Mouse (Mus musculus) Muller cell, postnatal 12 days (primary cell): ENCODE results near the gene Arhgdib.
"Not testable (repeated sequence)": the region's sequence is repeated elsewhere in the genome, so short reads cannot be mapped to it uniquely, and the experiment has no call there.

Experiments used
- DNase-seq: peaks from one replicate; pipeline ENCODE4 v3.0.0-alpha.2; 2015; ENCODE audit errors: inconsistent ontology term

Arhgdib gene

DNA sequence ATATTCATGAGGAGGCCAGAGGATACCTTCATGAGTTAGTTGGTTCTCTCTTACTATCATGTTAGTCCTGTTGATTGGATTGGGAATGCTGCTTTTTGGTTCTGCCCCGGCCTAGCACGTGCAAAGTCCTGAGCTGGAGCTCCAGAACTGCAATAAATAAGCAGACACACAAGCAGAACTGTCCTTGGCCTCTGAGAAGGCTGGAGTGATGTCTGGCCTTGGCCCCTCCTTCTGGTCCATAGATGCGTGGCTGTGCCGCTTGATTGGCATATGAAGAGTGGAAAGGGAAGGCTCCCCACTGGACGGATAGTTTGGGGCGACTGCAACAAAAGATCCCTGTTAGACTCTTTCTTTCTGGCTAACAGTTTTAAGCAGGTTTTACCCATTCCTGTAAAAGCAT is 52.6 kb downstream of the Arhgdib start:
- DNase-seq, result no peak

DNA sequence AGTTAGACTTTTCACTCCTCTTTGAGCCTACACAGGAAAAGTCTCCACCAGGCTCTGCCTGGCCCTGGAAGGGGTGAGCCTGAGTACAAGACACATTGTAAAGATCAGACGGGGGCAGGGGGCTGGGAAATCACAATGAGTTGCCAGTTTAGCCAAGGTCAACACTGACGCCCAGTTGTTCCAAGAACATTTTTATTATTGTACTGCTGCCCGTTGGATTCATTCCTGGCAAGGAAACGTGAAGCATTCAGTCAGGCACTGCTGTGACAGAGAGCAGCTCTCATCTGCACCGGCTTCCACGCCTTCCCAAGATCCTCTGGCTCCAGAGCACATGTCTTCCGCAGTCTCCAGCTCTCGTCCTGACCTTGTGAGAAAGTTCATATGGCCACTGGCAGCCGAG is 53.8 kb downstream of the Arhgdib start:
- no peak for DNase-seq

DNA sequence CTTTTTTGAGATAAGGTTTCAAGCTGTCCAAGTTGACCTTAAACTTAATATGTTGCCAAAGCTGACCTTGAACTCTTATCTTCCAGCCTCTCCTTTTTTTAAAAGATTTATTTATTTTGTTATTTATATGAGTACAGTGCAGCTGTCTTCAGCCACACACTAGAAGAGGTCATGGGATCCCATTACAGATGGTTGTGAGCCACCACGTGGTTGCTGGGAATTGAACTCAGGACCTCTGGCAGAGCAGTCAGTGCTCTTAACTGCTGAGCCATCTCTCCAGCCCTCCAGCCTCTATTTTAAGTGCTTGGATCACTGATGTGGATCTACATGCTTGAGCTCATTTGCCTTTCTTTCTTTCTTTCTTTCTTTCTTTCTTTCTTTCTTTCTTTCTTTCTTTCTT is 56.9 kb downstream of the Arhgdib start:
- DNase-seq, result not testable (repeated sequence)

DNA sequence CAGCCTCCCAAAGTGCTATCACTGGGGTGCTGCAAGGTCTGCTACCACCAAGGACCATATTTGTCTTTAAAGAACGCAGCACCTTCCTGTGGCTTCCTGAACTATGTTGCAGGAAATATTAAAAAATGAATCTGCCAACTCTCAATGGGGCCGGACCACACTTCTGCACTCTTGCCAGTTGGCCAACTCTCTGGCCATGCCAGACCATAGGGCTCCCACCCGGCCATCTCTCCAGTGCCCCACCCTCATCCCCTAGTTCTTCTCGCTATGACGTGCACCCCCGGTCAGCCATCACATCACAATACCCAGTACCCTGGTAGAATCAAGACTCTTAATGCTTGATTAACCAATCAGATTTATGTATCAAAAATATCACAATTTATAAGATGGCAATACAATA is 57.7 kb downstream of the Arhgdib start:
- DNase-seq, result no peak

DNA sequence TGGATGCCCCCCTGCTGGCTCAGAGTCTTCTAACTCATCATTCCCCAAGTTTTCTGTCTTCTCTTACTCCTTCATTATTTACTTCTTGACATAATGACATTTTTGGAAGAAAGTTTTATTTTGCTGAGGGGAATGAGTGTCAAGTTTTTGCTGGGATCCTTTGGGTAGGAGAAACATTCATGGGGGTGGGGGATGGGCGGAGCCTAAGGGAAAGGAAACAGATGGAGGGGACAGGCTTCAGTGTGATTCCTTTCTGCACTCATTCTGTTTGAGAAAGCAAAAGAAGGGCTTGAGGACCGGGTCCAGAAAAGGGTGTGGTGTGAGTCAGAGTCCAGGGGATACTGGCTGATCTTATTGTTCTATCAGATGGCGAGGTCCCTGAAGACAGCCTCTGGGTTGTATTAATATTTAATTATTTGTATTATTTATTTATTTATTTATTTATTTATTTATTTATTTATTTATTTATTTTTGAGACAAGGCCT is 58.2 kb downstream of the Arhgdib start:
- DNase-seq, result no peak

DNA sequence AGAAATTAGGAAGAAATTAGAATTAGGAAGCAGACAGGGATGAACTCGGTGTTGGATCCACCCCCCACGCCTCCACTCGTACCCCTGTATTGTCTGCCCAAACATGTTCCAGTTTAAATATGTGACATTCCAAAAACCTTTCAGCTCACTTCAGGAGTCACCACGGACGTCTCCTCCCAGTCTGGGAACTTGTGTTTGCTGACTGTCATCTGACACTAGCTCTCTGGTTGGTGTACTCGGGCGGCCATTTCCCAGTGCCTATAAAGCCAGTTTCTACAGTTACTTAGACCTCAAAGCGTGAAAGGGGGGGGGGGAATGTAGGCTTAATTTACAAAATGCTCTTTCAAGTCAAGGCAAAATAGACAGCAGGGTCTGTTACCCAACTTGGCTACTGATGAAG is 60.0 kb downstream of the Arhgdib start:
- DNase-seq, result no peak

DNA sequence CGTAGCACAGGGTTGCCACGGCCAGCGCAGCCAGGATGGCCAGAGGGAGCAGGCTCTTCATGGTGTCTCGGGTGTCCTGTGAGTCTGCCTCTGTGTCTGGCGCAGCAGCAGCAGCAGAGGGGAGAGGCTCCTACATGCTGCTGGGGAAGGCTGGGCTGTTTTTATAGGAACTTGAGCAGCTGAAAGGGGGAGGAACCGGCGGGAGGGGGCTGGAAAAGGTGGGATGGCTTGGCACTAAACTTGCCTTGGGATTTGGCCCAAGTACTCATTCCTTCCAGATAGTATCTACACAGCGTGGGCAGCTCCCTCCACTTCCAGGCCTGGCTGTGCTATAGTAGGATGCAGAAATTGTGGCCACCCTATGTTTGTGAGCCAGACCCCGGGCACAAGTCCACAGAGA is 66.0 kb downstream of the Arhgdib start, which contains the start of gene Mgp:
Gene Mgp (minus strand): TSS at position 154 of the 400 bp plus-strand sequence.
- no peak for DNase-seq

DNA sequence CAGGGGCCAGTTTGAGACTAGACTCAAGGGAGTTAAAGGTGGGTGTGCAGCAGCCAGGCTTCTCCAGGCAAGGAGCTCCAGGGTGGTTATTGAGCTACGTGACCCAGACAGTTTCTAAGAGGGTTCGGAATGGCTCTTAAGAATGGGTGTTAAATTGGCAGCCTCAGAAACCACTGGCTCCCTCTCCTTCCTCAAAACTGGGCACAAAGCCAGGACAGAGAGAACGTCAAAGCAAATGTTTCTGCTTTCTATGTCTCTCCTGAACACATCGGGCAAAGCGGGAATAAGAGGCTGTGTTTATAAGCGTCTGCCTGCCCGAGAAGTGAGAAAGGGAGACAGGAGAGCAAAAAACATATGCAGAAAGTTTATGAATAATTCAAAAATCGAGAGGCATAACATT is 67.1 kb downstream of the Arhgdib start:
- DNase-seq, result no peak
